Mouse (Mus musculus): ENCODE results near the gene Madcam1. TPM values are rescaled to one million over a fixed set of nuclear protein-coding genes. Genes with fewer than 3 reads are reported as not detected.
A peak's percentile ranks its signal among the peaks of the same experiment; 100 is the strongest.

The Madcam1 gene
- polyA plus RNA-seq, 1 experiment from 2014 or later: 1.00 TPM

DNA sequence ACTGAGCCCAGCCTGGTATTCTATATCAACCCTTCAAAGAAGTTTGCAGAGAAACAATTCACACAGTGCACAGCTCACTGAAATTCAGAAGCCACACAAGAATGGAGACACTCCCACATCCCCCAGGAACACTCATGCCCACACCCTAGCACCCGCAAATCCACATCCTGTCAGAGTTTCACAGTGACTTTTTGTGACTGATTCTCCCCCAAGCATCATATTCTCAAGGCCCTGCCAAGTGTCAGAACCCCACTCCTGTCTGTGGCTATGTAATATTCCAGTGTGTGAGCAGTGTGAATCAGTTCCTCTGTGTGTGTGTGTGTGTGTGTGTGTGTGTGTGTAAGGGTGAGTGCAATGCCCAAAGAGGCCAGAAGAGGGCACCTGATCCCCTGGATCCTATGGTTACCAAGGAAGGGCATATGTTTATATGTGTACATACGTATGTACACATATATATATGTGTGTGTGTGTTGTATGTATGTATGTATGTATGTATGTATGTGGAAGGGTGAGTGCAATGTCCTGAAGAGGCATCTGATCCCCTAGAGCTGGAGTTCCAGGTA, 27.7 kb downstream of the Madcam1 start:
- WGBS: 95% methylated on average over 2 of the region's 2 CpGs
- Histone ChIP-seq H3K27me3 (ENCODE audit: control insufficient read depth, insufficient read depth, low read length) (no peaks in the 10 kb centered on the region), H3K9ac (replicated peaks; ENCODE audit: low read length) (no peak overlapping the region), H3K4me1 (ENCODE audit: control insufficient read depth, insufficient read depth, low read length) (no peaks in the 10 kb centered on the region), H3K36me3 (ENCODE audit: control insufficient read depth, insufficient read depth, low read length) (peaks cover 23% of the 10 kb centered on the region), H3K9me3 (ENCODE audit: control insufficient read depth, low read length) (no peaks in the 10 kb centered on the region), H3K4me3 (replicated peaks; ENCODE audit: low read depth, low read length) (no peak overlapping the region), H3K27ac (replicated peaks; ENCODE audit: low read depth, low read length) (no peak overlapping the region), H3K4me2 (ENCODE audit: low read length) (no peak overlapping the region)
- ATAC-seq (ENCODE audit: low FRiP score, low TSS enrichment): no peak
- DNase-seq: no peak

DNA sequence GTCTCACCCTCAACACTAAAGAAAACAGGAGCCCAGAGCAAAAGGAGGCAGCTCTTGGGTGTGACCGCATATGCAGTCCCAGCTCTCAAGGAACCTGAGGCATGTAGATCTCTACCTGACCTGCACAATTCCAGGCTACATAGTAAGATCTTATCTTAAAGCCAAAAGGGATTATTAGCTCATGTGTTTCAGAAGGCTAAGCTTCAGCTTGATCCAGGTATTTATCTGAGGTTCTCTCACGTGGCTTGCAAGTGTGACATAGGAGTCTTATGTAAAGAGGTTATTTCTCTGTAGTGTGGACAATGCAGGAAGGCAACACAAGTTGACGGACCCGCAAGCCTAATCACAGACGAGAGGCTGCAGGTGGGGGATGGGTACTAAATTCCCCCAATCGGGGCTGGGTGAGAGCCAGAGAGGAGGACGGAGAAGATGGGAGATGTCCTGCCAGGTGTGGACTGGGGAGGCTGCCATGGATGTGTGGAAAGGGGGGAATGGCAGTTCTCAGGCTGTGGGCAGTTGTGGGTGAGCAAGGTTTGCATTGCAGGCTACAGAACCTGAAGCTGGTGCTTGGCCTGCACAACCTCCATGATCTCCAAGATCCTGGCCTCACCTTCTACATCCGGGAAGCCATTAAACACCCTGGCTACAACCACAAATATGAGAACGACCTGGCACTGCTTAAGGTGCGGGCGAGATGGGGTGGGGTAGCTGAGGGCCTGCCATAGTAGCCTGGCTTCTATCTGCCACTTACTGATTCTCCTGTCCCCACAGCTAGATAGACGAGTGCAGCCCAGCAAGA, 29.4 kb downstream of the Madcam1 start:
- DNase-seq (no peak), ATAC-seq (ENCODE audit: low FRiP score, low TSS enrichment) (no peak)
- Histone ChIP-seq H3K4me3 (replicated peaks; ENCODE audit: low read depth, low read length) (no peak overlapping the region), H3K9me3 (ENCODE audit: control insufficient read depth, low read length) (no peaks in the 10 kb centered on the region), H3K36me3 (ENCODE audit: control insufficient read depth, insufficient read depth, low read length) (peaks cover 6% of the 10 kb centered on the region), H3K27me3 (ENCODE audit: control insufficient read depth, insufficient read depth, low read length) (no peaks in the 10 kb centered on the region), H3K9ac (replicated peaks; ENCODE audit: low read length) (no peak overlapping the region), H3K27ac (replicated peaks; ENCODE audit: low read depth, low read length) (no peak overlapping the region), H3K4me1 (ENCODE audit: control insufficient read depth, insufficient read depth, low read length) (no peaks in the 10 kb centered on the region), H3K4me2 (ENCODE audit: low read length) (no peak overlapping the region)
- 79% methylated on average over 12 of the region's 12 CpGs for WGBS

DNA sequence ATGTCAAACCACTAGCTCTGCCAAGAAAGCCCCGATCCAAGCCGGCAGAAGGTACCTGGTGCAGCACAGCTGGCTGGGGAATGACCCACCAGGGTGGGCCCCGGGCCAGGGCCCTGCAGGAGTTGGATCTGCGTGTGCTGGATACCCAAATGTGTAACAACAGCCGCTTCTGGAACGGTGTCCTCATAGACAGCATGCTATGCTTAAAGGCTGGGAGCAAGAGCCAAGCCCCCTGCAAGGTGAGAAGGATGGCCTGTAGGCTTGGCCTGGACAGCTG, 30.0 kb downstream of the Madcam1 start:
- 90% methylated on average over 6 of the region's 6 CpGs for WGBS
- ATAC-seq (ENCODE audit: low FRiP score, low TSS enrichment): no peak
- no peaks in the 10 kb centered on the region for H3K27me3 ChIP-seq (ENCODE audit: control insufficient read depth, insufficient read depth, low read length)

DNA sequence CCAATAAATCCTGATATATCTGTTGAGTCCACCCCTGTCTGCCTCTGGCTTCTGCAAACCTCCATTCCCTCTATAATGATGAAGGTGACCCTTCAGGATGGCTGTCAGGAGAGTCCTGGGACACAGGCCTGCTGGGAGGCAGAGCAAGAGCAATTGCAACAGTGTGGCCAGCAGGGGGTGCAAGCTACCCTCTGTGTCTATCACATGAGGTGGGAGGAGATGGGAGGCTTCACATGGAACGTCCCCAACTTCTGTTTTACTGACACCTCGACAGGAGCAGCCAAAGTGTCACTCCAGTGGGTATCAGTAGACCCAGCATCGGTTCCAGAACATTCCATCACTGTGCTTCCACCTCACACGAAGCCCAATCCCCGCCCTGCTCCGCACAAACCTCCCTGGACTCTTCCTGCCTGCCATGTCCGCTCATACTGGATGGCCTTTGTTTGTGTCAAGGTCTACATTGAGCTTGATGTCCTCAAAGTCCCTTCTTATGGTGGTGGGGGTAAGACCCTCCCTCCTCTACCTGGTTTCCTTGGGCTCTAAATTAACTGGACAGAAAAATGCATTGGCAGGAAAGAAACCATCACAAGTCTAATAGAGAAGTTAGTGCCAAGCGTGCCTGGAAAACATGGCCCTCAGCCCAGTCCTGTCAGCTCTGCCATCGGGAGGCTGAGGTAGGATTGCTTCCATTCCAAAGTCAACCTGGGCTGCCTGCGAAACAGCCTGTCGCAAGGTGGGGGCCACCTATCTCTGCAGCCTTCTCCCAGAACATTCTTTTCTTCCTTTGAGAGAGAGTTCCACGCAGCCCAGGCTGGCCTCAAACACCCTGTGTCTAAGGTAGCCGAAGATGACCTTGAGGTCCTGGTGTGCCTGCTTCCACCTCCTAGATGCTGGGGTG, 31.1 kb downstream of the Madcam1 start:
- DNase-seq: peak; percentile 75
- no peak overlapping the region for H3K27ac ChIP-seq (replicated peaks; ENCODE audit: low read depth, low read length)
- H3K36me3 ChIP-seq (ENCODE audit: control insufficient read depth, insufficient read depth, low read length): no peaks in the 10 kb centered on the region
- H3K4me2 ChIP-seq (ENCODE audit: low read length): no peak overlapping the region
- no peaks in the 10 kb centered on the region for H3K9me3 ChIP-seq (ENCODE audit: control insufficient read depth, low read length)
- no peak for ATAC-seq (ENCODE audit: low FRiP score, low TSS enrichment)
- H3K4me3 ChIP-seq (replicated peaks; ENCODE audit: low read depth, low read length): no peak overlapping the region
- 72% methylated on average over 13 of the region's 13 CpGs for WGBS
- H3K27me3 ChIP-seq (ENCODE audit: control insufficient read depth, insufficient read depth, low read length): no peaks in the 10 kb centered on the region
- no peak overlapping the region for H3K9ac ChIP-seq (replicated peaks; ENCODE audit: low read length)
- no peaks in the 10 kb centered on the region for H3K4me1 ChIP-seq (ENCODE audit: control insufficient read depth, insufficient read depth, low read length)

More for the DNA sequence above, 30.0 kb downstream of the Madcam1 start:
- Histone ChIP-seq H3K4me2 (ENCODE audit: low read length) (no peak overlapping the region), H3K27ac (replicated peaks; ENCODE audit: low read depth, low read length) (no peak overlapping the region), H3K4me1 (ENCODE audit: control insufficient read depth, insufficient read depth, low read length) (no peaks in the 10 kb centered on the region), H3K9ac (replicated peaks; ENCODE audit: low read length) (no peak overlapping the region), H3K4me3 (replicated peaks; ENCODE audit: low read depth, low read length) (no peak overlapping the region), H3K9me3 (ENCODE audit: control insufficient read depth, low read length) (no peaks in the 10 kb centered on the region), H3K36me3 (ENCODE audit: control insufficient read depth, insufficient read depth, low read length) (peaks cover under 1% of the 10 kb centered on the region)
- no peak for DNase-seq

DNA sequence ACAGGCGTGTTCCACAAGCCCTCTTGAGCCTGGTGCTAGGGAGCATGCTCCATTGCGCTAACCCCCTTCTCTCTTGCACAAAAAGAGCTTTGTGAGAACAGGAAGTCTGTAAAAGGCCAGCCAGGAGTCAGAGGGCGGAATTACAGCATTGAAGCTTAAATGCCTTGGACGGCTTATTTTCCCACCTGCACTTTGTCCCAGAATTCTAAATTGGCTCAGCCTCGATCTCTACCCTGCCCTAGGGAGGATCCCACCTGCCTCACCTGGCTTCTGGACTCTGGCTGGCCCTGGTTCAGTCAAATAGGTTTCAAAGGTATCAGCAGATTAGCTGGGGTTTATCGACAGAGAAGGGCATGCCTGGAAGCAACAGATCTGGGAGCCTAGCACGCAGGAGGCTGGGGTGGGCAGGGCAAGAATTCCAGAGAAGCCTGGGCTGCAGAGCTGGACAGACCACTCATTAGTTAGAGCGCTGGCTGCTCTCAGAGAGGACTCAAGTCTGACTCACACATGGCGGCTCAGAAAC, 31.8 kb downstream of the Madcam1 start:
- H3K27ac ChIP-seq (replicated peaks; ENCODE audit: low read depth, low read length): no peak overlapping the region
- 71% methylated on average over 9 of the region's 9 CpGs for WGBS
- H3K36me3 ChIP-seq (ENCODE audit: control insufficient read depth, insufficient read depth, low read length): no peaks in the 10 kb centered on the region
- no peaks in the 10 kb centered on the region for H3K4me1 ChIP-seq (ENCODE audit: control insufficient read depth, insufficient read depth, low read length)
- DNase-seq (no peak), ATAC-seq (ENCODE audit: low FRiP score, low TSS enrichment) (no peak)
- no peak overlapping the region for H3K4me3 ChIP-seq (replicated peaks; ENCODE audit: low read depth, low read length)
- no peak overlapping the region for H3K4me2 ChIP-seq (ENCODE audit: low read length)
- H3K27me3 ChIP-seq (ENCODE audit: control insufficient read depth, insufficient read depth, low read length): no peaks in the 10 kb centered on the region
- H3K9ac ChIP-seq (replicated peaks; ENCODE audit: low read length): no peak overlapping the region
- no peaks in the 10 kb centered on the region for H3K9me3 ChIP-seq (ENCODE audit: control insufficient read depth, low read length)

DNA sequence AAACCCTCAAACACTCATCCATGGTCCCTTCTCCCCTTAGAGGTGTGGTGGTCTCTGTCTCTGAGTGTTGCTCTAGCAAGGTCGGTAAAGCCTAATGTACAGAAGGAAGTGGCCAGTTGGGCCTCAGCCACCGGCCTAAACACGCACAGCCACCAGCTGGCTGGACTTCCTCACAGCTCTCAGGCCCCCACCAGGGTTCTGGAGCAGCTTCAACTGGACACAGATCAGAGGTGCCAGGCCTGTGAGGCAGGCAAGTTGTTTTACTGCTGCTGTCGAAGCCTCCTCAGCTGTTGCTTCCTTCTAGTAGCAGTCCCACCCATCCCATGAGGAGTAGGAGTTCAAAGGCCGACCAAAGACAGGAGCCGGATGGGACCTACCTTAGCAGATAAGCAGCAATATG, 33.6 kb downstream of the Madcam1 start:
- H3K27me3 ChIP-seq (ENCODE audit: control insufficient read depth, insufficient read depth, low read length): no peaks in the 10 kb centered on the region
- no peak overlapping the region for H3K9ac ChIP-seq (replicated peaks; ENCODE audit: low read length)
- no peaks in the 10 kb centered on the region for H3K9me3 ChIP-seq (ENCODE audit: control insufficient read depth, low read length)
- no peak overlapping the region for H3K27ac ChIP-seq (replicated peaks; ENCODE audit: low read depth, low read length)
- ATAC-seq (ENCODE audit: low FRiP score, low TSS enrichment): no peak
- H3K36me3 ChIP-seq (ENCODE audit: control insufficient read depth, insufficient read depth, low read length): no peaks in the 10 kb centered on the region
- H3K4me2 ChIP-seq (ENCODE audit: low read length): no peak overlapping the region
- H3K4me3 ChIP-seq (replicated peaks; ENCODE audit: low read depth, low read length): no peak overlapping the region
- no peaks in the 10 kb centered on the region for H3K4me1 ChIP-seq (ENCODE audit: control insufficient read depth, insufficient read depth, low read length)
- WGBS: 87% methylated on average over 6 of the region's 6 CpGs
- no peak for DNase-seq

DNA sequence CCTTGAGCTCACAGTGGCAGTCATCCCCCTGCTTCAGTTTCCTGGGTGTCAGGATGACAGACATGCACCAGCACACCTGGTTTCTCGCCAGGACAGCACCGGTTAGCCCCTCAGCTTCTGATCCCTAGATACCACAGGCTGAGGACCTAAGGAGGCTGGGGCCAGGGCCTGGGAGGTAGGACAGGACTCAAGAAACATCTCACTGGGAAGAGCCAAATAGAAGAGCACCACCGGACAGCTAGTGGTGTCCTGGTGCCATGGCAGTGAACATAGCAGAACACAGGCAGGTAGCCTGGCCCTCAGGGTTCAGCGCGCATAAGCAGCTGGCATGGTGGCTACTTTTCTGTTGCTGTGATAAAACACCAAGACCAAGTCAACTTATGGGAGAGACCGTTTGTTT, 34.1 kb downstream of the Madcam1 start:
- H3K4me2 ChIP-seq (ENCODE audit: low read length): no peak overlapping the region
- no peak overlapping the region for H3K27ac ChIP-seq (replicated peaks; ENCODE audit: low read depth, low read length)
- WGBS: 93% methylated on average over 6 of the region's 6 CpGs
- ATAC-seq (ENCODE audit: low FRiP score, low TSS enrichment) (no peak), DNase-seq (no peak)
- no peaks in the 10 kb centered on the region for H3K36me3 ChIP-seq (ENCODE audit: control insufficient read depth, insufficient read depth, low read length)
- H3K27me3 ChIP-seq (ENCODE audit: control insufficient read depth, insufficient read depth, low read length): no peaks in the 10 kb centered on the region
- H3K4me1 ChIP-seq (ENCODE audit: control insufficient read depth, insufficient read depth, low read length): no peaks in the 10 kb centered on the region
- H3K9ac ChIP-seq (replicated peaks; ENCODE audit: low read length): no peak overlapping the region
- H3K4me3 ChIP-seq (replicated peaks; ENCODE audit: low read depth, low read length): no peak overlapping the region
- H3K9me3 ChIP-seq (ENCODE audit: control insufficient read depth, low read length): no peaks in the 10 kb centered on the region

DNA sequence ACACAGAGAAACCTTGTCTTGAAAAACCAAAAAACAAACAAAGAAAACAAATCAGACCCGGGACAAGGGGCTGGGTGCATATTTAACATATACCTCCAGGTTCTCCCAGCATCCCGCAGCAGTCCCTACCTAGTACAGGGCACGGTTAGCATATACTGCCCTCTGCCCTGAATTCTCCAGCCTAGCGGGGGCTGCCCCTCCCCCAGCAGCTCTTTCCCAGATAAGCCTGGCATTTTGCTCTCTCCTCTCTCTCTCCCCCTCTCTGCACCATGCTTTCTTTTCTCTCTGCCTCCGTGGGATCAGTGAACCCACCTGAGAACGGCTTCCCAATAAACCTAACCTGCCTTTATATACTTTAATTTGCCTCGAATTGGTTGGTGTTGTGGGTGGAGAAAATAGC, 36.3 kb downstream of the Madcam1 start:
- ATAC-seq (ENCODE audit: low FRiP score, low TSS enrichment): no peak
- Histone ChIP-seq H3K36me3 (ENCODE audit: control insufficient read depth, insufficient read depth, low read length) (no peaks in the 10 kb centered on the region), H3K4me3 (replicated peaks; ENCODE audit: low read depth, low read length) (no peak overlapping the region), H3K4me1 (ENCODE audit: control insufficient read depth, insufficient read depth, low read length) (peaks cover 9% of the 10 kb centered on the region), H3K27ac (replicated peaks; ENCODE audit: low read depth, low read length) (no peak overlapping the region), H3K9me3 (ENCODE audit: control insufficient read depth, low read length) (no peaks in the 10 kb centered on the region), H3K27me3 (ENCODE audit: control insufficient read depth, insufficient read depth, low read length) (no peaks in the 10 kb centered on the region), H3K4me2 (ENCODE audit: low read length) (no peak overlapping the region), H3K9ac (replicated peaks; ENCODE audit: low read length) (no peak overlapping the region)
- 60% methylated on average over 7 of the region's 7 CpGs for WGBS
- no peak for DNase-seq
